Mouse (Mus musculus) left cerebral cortex, adult 11 months (tissue): ENCODE results near the gene Nosip.

Experiments used
- DNase-seq: peaks from one replicate; pipeline ENCODE4 v3.0.0; 2022; ENCODE audit warnings: low spot score

Gene Nosip

GRCm38 (mm10) chr7:45060632-45061122 lies 1.6 kb upstream of the Nosip start:
- DNase-seq: no peak

GRCm38 (mm10) chr7:45061532-45062075 lies 625 bp upstream of the Nosip start:
- DNase-seq: no peak

- no peak for DNase-seq
Observed at GRCm38 (mm10) chr7:45067190-45067999, 5.2 kb downstream of the Nosip start.

DNA sequence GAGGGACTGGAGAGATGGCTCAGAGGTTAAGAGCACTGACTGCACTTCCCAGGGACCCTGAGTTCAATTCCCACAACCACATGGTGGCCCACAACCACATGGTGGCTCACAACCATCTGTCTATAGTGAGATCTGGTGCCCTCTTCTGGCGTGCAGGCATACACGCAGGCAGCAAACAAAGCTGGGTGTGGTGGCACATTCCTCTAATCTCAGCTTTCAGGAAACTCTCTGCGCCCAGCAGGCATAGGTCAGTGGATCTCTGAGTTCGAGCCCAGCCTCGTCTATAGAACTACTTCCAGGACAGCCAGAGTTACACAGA lies 5.7 kb downstream of the Nosip start:
- no peak for DNase-seq

GRCm38 (mm10) chr7:45069671-45070070 lies 7.4 kb downstream of the Nosip start:
- DNase-seq: no peak

- no peak for DNase-seq
Observed at GRCm38 (mm10) chr7:45072230-45072629, 10.0 kb downstream of the Nosip start.

- no peak for DNase-seq
Observed at GRCm38 (mm10) chr7:45073171-45073707, 11.0 kb downstream of the Nosip start.

- DNase-seq: no peak
Observed at GRCm38 (mm10) chr7:45073949-45074348, 11.7 kb downstream of the Nosip start.

DNA sequence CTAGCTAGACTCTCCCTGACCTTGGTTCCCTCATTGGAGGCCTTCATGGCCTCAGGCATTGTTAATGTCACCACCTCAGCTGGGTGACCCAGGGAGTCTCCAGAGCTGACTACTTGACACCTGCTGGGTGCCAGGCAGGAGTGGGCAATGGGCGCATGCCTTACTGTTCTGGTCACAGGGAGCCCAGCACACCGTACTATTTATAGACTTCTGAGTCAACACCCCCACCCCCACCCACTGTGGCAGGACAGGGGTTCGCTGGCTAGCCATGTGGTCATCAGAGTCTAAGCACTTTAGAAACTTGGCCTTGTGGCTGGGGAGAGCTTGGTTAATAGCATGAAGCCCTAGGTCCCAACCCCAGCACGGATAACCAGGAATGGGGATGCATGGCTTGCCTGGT lies 13.2 kb downstream of the Nosip start:
- DNase-seq: no peak

DNA sequence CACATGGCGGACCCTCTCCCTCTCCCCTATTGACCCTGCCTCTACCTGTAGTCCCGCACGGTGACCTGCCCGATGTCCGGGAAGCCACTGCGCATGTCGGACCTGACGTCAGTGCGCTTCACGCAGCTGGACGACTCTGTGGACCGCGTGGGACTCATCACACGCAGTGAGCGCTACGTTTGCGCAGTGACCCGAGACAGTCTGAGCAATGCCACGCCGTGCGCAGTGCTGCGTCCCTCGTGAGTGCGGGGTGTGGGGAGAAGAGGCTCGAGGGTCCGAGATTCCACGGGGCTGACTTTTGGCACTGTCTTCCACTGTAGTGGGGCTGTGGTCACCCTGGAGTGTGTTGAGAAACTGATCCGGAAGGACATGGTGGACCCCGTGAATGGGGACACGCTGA lies 14.3 kb downstream of the Nosip start:
- no peak for DNase-seq

GRCm38 (mm10) chr7:45077322-45077721 lies 15.1 kb downstream of the Nosip start:
- no peak for DNase-seq

- no peak for DNase-seq
Observed at GRCm38 (mm10) chr7:45077829-45078228, 15.6 kb downstream of the Nosip start.

GRCm38 (mm10) chr7:45078513-45078912 lies 16.3 kb downstream of the Nosip start:
- DNase-seq: no peak

DNA sequence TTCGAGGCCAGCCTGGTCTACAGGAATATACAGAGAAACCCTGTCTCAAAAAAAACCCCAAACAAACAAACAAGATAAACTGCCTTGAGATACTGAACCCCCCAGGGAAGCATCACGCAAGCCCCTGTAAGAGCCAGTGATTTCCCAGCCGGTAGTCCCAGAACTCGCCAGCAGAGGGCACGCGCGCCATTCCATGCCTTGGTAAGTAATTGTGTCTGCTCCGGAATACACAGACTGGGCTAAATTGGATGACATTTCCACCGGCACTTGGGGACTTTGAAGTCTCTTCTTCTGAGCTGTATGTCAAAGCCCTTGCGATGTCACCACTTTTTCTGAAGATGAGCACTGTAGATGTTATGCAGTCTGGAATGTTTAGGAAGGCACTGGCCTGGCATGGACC lies 17.6 kb downstream of the Nosip start:
- peak; percentile 76 for DNase-seq

- DNase-seq: no peak
Observed at GRCm38 (mm10) chr7:45081016-45081415, 18.8 kb downstream of the Nosip start.

DNA sequence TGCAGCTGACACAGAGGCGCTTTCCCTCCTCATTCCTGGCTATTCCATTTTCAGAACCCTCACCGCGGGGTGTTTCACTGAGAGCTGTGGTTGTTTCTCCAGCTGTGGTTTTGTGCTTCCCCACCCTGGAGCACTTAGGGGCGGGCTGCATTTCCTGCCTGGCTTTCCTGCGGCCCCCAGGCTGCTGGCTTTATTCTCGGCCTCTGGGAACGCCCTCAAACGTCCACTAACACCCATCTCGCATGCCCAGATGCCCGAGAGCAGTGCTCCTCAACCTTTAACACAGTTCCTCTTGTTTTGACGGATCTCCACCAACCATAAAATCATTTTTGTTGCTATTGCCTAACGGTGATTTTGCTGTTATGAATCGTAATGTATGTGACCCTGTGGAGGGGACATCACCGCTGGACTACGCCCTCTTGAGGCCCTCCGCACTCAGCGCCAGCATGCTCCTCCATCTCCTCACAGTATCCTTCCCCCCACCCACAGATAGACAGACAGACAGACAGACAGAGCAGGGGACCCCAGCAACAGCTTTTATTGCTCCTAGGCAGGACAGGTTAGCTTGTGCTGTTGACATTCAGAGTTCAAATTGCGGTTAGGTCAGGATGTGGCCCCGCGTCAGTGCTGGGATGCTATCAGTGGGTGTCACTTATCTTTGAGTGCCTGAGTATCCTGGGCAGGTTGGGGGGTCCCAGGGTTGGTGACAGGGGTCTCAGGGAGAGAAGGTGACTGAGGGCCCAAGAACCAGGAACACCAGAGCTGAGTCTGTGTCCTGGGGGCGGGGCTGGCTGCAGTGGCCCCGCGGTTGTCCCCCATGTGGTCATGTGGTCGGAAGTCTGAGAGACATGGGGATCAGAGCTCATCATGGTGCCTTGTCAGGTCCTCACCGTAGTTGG lies 20.4 kb downstream of the Nosip start:
- DNase-seq: no peak

DNA sequence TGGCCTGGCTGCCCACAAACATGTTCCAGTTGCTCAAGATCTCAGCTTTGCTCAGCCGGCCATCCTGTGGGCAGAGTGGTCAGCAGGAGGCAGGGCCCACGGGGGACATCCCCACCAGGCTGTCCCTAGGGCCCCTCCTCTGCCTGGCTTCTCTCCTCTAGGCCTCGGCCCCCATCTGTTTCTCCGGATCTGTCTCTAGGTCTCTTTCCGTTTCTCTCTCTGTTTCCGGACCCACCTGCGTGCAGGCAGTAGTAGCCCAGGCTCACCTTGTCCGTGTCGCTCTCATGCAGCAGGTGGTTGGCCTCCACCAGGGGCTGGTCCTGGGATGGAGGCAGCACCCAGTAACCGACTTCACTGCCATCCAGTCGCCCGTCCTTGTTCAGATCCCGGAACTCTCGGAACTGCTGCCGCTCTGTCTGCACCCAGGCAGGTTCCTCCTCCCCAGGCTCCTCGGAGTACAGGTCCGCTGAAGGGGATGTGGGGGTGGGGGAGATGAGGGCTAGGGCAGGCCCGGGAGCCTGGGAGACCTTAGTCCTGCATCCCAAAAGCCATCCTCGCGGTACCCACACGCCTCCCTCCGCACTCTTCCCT lies 21.2 kb downstream of the Nosip start:
- DNase-seq: no peak

- no peak for DNase-seq
Observed at GRCm38 (mm10) chr7:45086084-45086483, 23.9 kb downstream of the Nosip start.

DNA sequence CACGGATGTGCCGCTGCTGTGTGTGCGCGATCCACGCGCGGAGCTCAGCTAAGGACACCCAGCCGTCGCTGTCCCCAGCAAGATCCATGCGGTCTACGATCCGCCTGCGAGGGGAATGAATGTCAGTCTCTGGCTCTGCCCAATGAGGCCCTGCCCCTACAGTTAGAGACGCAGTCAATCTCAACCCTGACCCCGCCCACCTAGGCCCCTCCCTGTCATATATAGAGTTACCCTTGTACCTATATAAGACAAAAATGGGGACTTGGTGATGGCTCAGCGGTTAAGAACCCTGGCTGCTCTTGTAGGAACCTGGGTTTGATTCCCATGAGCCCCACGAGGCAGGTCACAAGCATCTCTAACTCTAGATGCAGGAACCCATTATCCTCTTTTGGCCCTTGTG lies 26.4 kb downstream of the Nosip start:
- no peak for DNase-seq

DNA sequence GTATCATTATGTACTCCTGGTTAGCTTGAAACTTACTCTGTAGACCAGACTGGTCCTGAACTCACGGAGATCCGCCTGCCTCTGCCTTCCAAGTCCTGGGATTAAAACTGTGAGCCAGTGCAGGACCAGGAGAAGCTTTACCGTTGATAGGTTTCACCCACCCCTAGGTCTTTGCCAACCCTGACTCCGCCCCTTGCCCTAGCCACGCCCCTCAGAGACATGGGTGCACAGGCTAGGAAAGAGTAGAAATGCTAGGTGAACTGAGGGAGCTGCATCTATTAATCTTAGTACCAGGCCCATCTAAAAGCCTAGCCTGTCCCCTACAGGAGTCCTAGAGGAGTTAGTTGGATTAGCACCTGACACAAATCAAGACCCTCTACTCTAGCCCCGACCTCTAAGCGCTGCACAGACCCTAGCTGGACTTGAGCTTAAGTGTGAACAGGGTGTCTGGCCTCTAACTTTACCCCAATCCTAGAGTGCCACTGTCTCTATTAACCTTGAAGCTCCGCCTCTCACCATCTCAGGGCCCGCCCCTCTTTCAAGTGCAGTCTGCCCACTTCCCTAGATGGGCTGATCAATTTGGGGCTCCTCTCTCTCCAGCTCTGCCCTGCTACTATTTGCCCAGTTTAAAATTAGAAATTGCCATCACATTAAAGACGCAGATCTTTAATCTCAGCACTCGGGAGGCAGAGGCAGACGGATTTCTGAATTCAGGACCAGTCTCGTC lies 28.2 kb downstream of the Nosip start:
- DNase-seq: no peak
